Mouse (Mus musculus): ENCODE measurements around the gene Ddx39b. TPM values are rescaled to one million over a fixed set of nuclear protein-coding genes. Genes with fewer than 3 reads are reported as not detected.
"Not testable (repeated sequence)": the region's sequence is repeated elsewhere in the genome, so short reads cannot be mapped to it uniquely, and the experiment has no call there.

The Ddx39b gene
- polyA plus RNA-seq, 1 experiment from 2014 or later, result 141 TPM

- peaks cover 43% of the 10 kb centered on the region for H3K4me1 ChIP-seq (replicated peaks)
- H3K36me3 ChIP-seq (replicated peaks), result peaks cover 19% of the 10 kb centered on the region
- H3K9ac ChIP-seq, result no peak within 1 kb of the TSS
- H3K9me3 ChIP-seq (replicated peaks), result no peaks in the 10 kb centered on the region
- no peak within 1 kb of the TSS for H3K4me3 ChIP-seq (replicated peaks)
- H3K4me2 ChIP-seq, result 0 out of 2 replicates have a peak within 1 kb of the TSS, but pooled peaks have one; percentile 10
- ATAC-seq (ENCODE audit: insufficient read depth), result no peak
- 56% methylated on average over 28 of the region's 28 CpGs for WGBS (ENCODE audit: insufficient replicate concordance)
- H3K27me3 ChIP-seq, result 0 out of 2 replicates have a peak, but pooled peaks cover 2% of the 10 kb centered on the region
- H3K27ac ChIP-seq (replicated peaks), result peak within 1 kb of the TSS; percentile 61
Observed at GRCm38 (mm10) chr17:35220156-35220952, 21.2 kb upstream of the Ddx39b start, which contains the start of gene Gm16181. Gene Gm16181 (plus strand): TSS chr17:35220834.

GRCm38 (mm10) chr17:35222299-35222698 is 19.2 kb upstream of the Ddx39b start:
- H3K4me2 ChIP-seq, result no peak overlapping the region; the same call in 1 of the 2 replicates
- ATAC-seq (ENCODE audit: insufficient read depth), result no peak

GRCm38 (mm10) chr17:35224641-35225040 is 16.9 kb upstream of the Ddx39b start:
- Histone ChIP-seq H3K36me3 (replicated peaks) (peaks cover 43% of the 10 kb centered on the region), H3K27ac (replicated peaks) (no peak overlapping the region), H3K4me2 (no peak overlapping the region), H3K27me3 (no peaks in the 10 kb centered on the region), H3K9me3 (replicated peaks) (no peaks in the 10 kb centered on the region), H3K4me1 (replicated peaks) (peaks cover 33% of the 10 kb centered on the region), H3K4me3 (replicated peaks) (no peak overlapping the region), H3K9ac (no peak overlapping the region)
- 77% methylated on average over 4 of the region's 4 CpGs for WGBS (ENCODE audit: insufficient replicate concordance)
- no peak for ATAC-seq (ENCODE audit: insufficient read depth)

More at GRCm38 (mm10) chr17:35222299-35222698, 19.2 kb upstream of the Ddx39b start:
- H3K36me3 ChIP-seq (replicated peaks), result peaks cover 21% of the 10 kb centered on the region
- peak overlapping the region; percentile 53; the same call in 1 of the 2 replicates for H3K27ac ChIP-seq (replicated peaks)
- no peak overlapping the region for H3K4me3 ChIP-seq (replicated peaks)
- H3K9ac ChIP-seq, result no peak overlapping the region
- H3K9me3 ChIP-seq (replicated peaks), result no peaks in the 10 kb centered on the region
- no peaks in the 10 kb centered on the region for H3K27me3 ChIP-seq
- 46% methylated on average over 6 of the region's 6 CpGs for WGBS (ENCODE audit: insufficient replicate concordance)
- peaks cover 52% of the 10 kb centered on the region for H3K4me1 ChIP-seq (replicated peaks)

GRCm38 (mm10) chr17:35225456-35225855 is 16.1 kb upstream of the Ddx39b start:
- Histone ChIP-seq H3K4me1 (replicated peaks) (peaks cover 25% of the 10 kb centered on the region), H3K36me3 (replicated peaks) (peaks cover 47% of the 10 kb centered on the region), H3K9me3 (replicated peaks) (no peaks in the 10 kb centered on the region), H3K4me2 (no peak overlapping the region), H3K9ac (no peak overlapping the region), H3K4me3 (replicated peaks) (no peak overlapping the region), H3K27me3 (no peaks in the 10 kb centered on the region), H3K27ac (replicated peaks) (no peak overlapping the region)
- no peak for ATAC-seq (ENCODE audit: insufficient read depth)
- WGBS (ENCODE audit: insufficient replicate concordance), result 85% methylated on average over 5 of the region's 5 CpGs

DNA sequence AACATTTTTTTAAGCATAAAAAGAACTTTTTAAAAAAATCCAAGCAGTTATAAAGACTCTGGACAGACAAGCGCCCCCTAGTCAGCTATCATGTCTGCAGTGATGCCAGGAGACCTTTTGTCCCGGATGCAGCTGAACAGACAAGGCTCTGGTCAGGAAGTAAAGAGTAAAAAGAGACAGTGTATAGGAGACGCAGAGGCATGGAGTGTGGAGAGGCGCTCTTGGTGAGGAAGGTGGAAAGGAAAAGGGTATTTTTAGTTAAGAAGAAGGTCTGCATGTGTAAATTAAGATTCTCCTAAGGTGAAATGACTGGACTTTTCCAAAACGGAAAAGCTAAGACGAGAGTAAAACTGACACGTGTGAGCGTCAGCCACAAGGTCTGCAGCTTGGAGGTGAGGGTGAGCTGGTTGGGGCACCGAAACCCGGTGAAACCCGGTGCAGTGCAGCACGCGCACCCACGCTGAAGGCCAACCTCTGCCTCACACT is 14.9 kb upstream of the Ddx39b start:
- H3K9me3 ChIP-seq (replicated peaks), result no peaks in the 10 kb centered on the region
- no peak overlapping the region for H3K4me3 ChIP-seq (replicated peaks)
- no peak for ATAC-seq (ENCODE audit: insufficient read depth)
- H3K4me2 ChIP-seq, result no peak overlapping the region
- H3K36me3 ChIP-seq (replicated peaks), result peaks cover 54% of the 10 kb centered on the region
- 69% methylated on average over 14 of the region's 14 CpGs for WGBS (ENCODE audit: insufficient replicate concordance)
- no peaks in the 10 kb centered on the region for H3K27me3 ChIP-seq
- peaks cover 28% of the 10 kb centered on the region for H3K4me1 ChIP-seq (replicated peaks)
- H3K27ac ChIP-seq (replicated peaks), result no peak overlapping the region
- no peak overlapping the region for H3K9ac ChIP-seq

- no peak overlapping the region for H3K4me3 ChIP-seq (replicated peaks)
- peak overlapping the region; percentile 7; the same call in 1 of the 2 replicates for H3K27ac ChIP-seq (replicated peaks)
- H3K4me1 ChIP-seq (replicated peaks), result peaks cover 50% of the 10 kb centered on the region
- no peaks in the 10 kb centered on the region for H3K9me3 ChIP-seq (replicated peaks)
- ATAC-seq (ENCODE audit: insufficient read depth), result no peak
- H3K27me3 ChIP-seq, result no peaks in the 10 kb centered on the region
- no peak overlapping the region for H3K9ac ChIP-seq
- peaks cover 52% of the 10 kb centered on the region for H3K36me3 ChIP-seq (replicated peaks)
- WGBS (ENCODE audit: insufficient replicate concordance), result 76% methylated on average over 10 of the region's 10 CpGs
- no peak overlapping the region for H3K4me2 ChIP-seq
Observed at GRCm38 (mm10) chr17:35231022-35231421, 10.5 kb upstream of the Ddx39b start.

- H3K27me3 ChIP-seq, result no peaks in the 10 kb centered on the region
- 6% methylated on average over 12 of the region's 12 CpGs for WGBS (ENCODE audit: insufficient replicate concordance)
- peak overlapping the region; percentile 12 for H3K4me3 ChIP-seq (replicated peaks)
- peaks cover 52% of the 10 kb centered on the region for H3K36me3 ChIP-seq (replicated peaks)
- 0 out of 2 replicates have a peak overlapping the region, but pooled peaks have one; percentile 93 for H3K27ac ChIP-seq (replicated peaks)
- H3K4me2 ChIP-seq, result peak overlapping the region; percentile 95
- ATAC-seq (ENCODE audit: insufficient read depth), result no peak
- H3K9ac ChIP-seq, result peak overlapping the region; percentile 6; the same call in 1 of the 2 replicates
- H3K9me3 ChIP-seq (replicated peaks), result no peaks in the 10 kb centered on the region
- H3K4me1 ChIP-seq (replicated peaks), result peaks cover 54% of the 10 kb centered on the region
Observed at GRCm38 (mm10) chr17:35232043-35232442, 9.5 kb upstream of the Ddx39b start.

DNA sequence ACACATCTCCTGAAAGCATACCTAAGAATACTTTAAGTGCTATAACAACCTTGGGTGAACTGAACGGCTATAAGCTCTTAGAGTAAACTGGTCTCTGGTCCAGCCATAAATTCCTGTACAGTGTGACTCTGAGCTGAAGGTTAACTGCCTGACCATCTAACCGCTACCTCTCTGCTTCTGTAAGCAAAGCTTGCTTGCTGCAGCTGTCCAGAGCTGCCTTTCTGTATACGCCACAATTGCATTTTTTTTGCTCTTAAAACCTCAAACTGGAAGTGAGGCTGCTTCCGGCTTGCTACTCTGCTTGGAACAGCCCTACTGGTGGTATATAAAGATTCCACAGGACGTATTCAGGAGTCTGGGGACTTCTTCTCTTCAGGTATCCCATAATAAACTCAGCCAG is 8.9 kb upstream of the Ddx39b start:
- Histone ChIP-seq H3K4me3 (replicated peaks) (peak overlapping the region; percentile 12), H3K9ac (no peak overlapping the region), H3K9me3 (replicated peaks) (no peaks in the 10 kb centered on the region), H3K4me2 (peak overlapping the region; percentile 95), H3K4me1 (replicated peaks) (peaks cover 54% of the 10 kb centered on the region), H3K36me3 (replicated peaks) (peaks cover 48% of the 10 kb centered on the region), H3K27ac (replicated peaks) (0 out of 2 replicates have a peak overlapping the region, but pooled peaks have one; percentile 93), H3K27me3 (no peaks in the 10 kb centered on the region)
- 57% methylated on average over 5 of the region's 5 CpGs for WGBS (ENCODE audit: insufficient replicate concordance)
- ATAC-seq (ENCODE audit: insufficient read depth), result no peak

GRCm38 (mm10) chr17:35233114-35233980 is 8.2 kb upstream of the Ddx39b start, which contains the start of gene Atp6v1g2:
Gene Atp6v1g2 (plus strand): TSS chr17:35233660.
- Histone ChIP-seq H3K27me3 (no peaks in the 10 kb centered on the region), H3K36me3 (replicated peaks) (peaks cover 41% of the 10 kb centered on the region), H3K27ac (replicated peaks) (peak within 1 kb of the TSS; percentile 93), H3K4me1 (replicated peaks) (peaks cover 54% of the 10 kb centered on the region), H3K9me3 (replicated peaks) (no peaks in the 10 kb centered on the region), H3K4me3 (replicated peaks) (peak within 1 kb of the TSS; percentile 69), H3K4me2 (peak within 1 kb of the TSS; percentile 95), H3K9ac (no peak within 1 kb of the TSS; the same call in 1 of the 2 replicates)
- WGBS (ENCODE audit: insufficient replicate concordance), result 62% methylated on average over 18 of the region's 18 CpGs
- no peak for ATAC-seq (ENCODE audit: insufficient read depth)

DNA sequence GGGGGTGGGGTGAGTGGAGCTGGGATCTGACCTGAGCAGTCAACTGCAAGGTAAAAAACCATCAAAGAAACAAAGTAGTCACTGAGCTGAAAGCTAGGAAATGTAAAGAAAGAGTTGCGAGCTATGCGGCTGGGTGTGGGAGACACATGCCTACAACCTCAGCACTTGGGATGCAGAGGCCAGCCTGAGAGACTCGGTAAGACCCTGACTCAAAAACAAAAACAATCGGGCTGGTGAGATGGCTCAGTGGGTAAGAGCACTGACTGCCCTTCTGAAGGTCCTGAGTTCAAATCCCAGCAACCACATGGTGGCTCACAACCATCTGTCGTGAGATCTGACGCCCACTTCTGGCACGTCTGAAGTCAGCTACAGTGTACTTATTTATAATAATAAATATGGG is 7.5 kb upstream of the Ddx39b start:
- H3K27me3 ChIP-seq; H3K9me3 ChIP-seq (replicated peaks); ATAC-seq (ENCODE audit: insufficient read depth); H3K9ac ChIP-seq: not testable (repeated sequence)
- H3K36me3 ChIP-seq (replicated peaks), result peaks cover 34% of the 10 kb centered on the region
- 64% methylated on average over 7 of the region's 7 CpGs for WGBS (ENCODE audit: insufficient replicate concordance)
- peak overlapping the region; percentile 93 for H3K27ac ChIP-seq (replicated peaks)
- peak overlapping the region; percentile 95 for H3K4me2 ChIP-seq
- H3K4me3 ChIP-seq (replicated peaks), result peak overlapping the region; percentile 69
- peaks cover 54% of the 10 kb centered on the region for H3K4me1 ChIP-seq (replicated peaks)
